Mouse (Mus musculus) brain, embryonic 14.5 days (tissue): ENCODE measurements at regions not wholly inside any gene's neighbourhood (a gene's known extent, or its start where the extent isn't known, plus 50 kb on each side); places are given as distances from the start of the nearest gene placed in this dataset.

Source experiments
- DNase-seq: peaks from one replicate; pipeline ENCODE4 v3.0.0-alpha.2; 2011; ENCODE audit warnings: low read depth
- CTCF ChIP-seq: fragments of 200-500 bp; IDR thresholded peaks from 2 replicates; pipeline ENCODE4 v1.5.1; 2012; ENCODE audit warnings: inconsistent platforms, mild to moderate bottlenecking, moderate library complexity, borderline replicate concordance; ENCODE audit not compliant: insufficient read depth, insufficient read length; ENCODE audit errors: extremely low read depth
- POLR2A ChIP-seq: fragments of 200-500 bp; IDR thresholded peaks from 2 replicates; pipeline ENCODE4 v1.6.1; 2012; ENCODE audit warnings: mild to moderate bottlenecking, inconsistent platforms, borderline replicate concordance; ENCODE audit not compliant: poor library complexity, insufficient read depth, insufficient read length, severe bottlenecking; ENCODE audit errors: extremely low read depth

GRCm38 (mm10) chr8:35233520-35234186, 531.9 kb upstream of the Gm19410 start:
- TF ChIP-seq POLR2A (no peak), CTCF (no peak)
- DNase-seq = no peak

GRCm38 (mm10) chr8:35234436-35234835, 531.2 kb upstream of the Gm19410 start:
- DNase-seq = peak; percentile 47

GRCm38 (mm10) chr8:35235815-35236509, 529.6 kb upstream of the Gm19410 start:
- TF ChIP-seq CTCF (no peak), POLR2A (no peak)
- DNase-seq = peak; percentile 45

More at GRCm38 (mm10) chr8:35234436-35234835, 531.2 kb upstream of the Gm19410 start:
- TF ChIP-seq CTCF (no peak), POLR2A (no peak)

- DNase-seq = peak; percentile 33
- no peak for TF ChIP-seq CTCF
- TF ChIP-seq POLR2A = no peak
Observed at GRCm38 (mm10) chr8:35237279-35237678, 528.3 kb upstream of the Gm19410 start.

GRCm38 (mm10) chr8:35240884-35241283, 524.7 kb upstream of the Gm19410 start:
- no peak for TF ChIP-seq CTCF
- no peak for TF ChIP-seq POLR2A
- DNase-seq = no peak

GRCm38 (mm10) chr8:35243555-35243954, 522.0 kb upstream of the Gm19410 start:
- DNase-seq = peak; percentile 90
- TF ChIP-seq CTCF = no peak

- DNase-seq = no peak
- TF ChIP-seq CTCF = no peak
- no peak for TF ChIP-seq POLR2A
Observed at GRCm38 (mm10) chr8:35249747-35250375, 515.7 kb upstream of the Gm19410 start.

GRCm38 (mm10) chr8:35250641-35251040, 514.9 kb upstream of the Gm19410 start:
- DNase-seq = no peak
- TF ChIP-seq CTCF = no peak
- no peak for TF ChIP-seq POLR2A

GRCm38 (mm10) chr8:35253946-35254345, 511.6 kb upstream of the Gm19410 start:
- no peak for TF ChIP-seq POLR2A
- TF ChIP-seq CTCF = no peak

GRCm38 (mm10) chr8:35255327-35255726, 510.3 kb upstream of the Gm19410 start:
- TF ChIP-seq POLR2A (no peak), CTCF (no peak)
- no peak for DNase-seq

More at GRCm38 (mm10) chr8:35253946-35254345, 511.6 kb upstream of the Gm19410 start:
- no peak for DNase-seq

GRCm38 (mm10) chr8:35256958-35257357, 508.6 kb upstream of the Gm19410 start:
- DNase-seq = peak; percentile 11
- TF ChIP-seq CTCF = peak; percentile 47; the same call in 1 of the 2 replicates
- no peak for TF ChIP-seq POLR2A

- no peak for TF ChIP-seq CTCF
- TF ChIP-seq POLR2A = no peak
- DNase-seq = no peak
Observed at GRCm38 (mm10) chr8:35268221-35268620, 497.4 kb upstream of the Gm19410 start.

GRCm38 (mm10) chr8:35268986-35269385, 496.6 kb upstream of the Gm19410 start:
- no peak for DNase-seq
- TF ChIP-seq POLR2A = no peak
- TF ChIP-seq CTCF = no peak
